Mouse (Mus musculus) MEL (cell line): ENCODE results near the gene Rbm33. TPM values are rescaled to one million over a fixed set of nuclear protein-coding genes. Genes with fewer than 3 reads are reported as not detected.

Source experiments
- DNase-seq: peaks from one replicate; pipeline ENCODE4 v3.0.0; 2011; ENCODE audit warnings: low read depth, low spot score
- H3K27ac ChIP-seq: 2 replicates; pipeline ENCODE4 v1.5.1; 2012; ENCODE audit warnings: low read depth, mild to moderate bottlenecking, control low read depth, low read length, moderate library complexity; ENCODE audit not compliant: control insufficient read depth
- H3K27me3 ChIP-seq, 2 experiments: fragments of 150-350 bp in 1 of 2; sonication (generic) in 1 of 2; 2 replicates each; pipeline ENCODE4 v1.6.1; 2012; ENCODE audit warnings: low read length in 2 of 2, mild to moderate bottlenecking in 2 of 2, improper control_type of control experiment in 1 of 2, moderate library complexity in 1 of 2; ENCODE audit not compliant: insufficient read depth in 2 of 2, control insufficient read depth in 1 of 2
- H3K36me3 ChIP-seq, 2 experiments: 2 replicates each; pipeline ENCODE4 v1.6.1; 2012 to 2014; ENCODE audit warnings: low read length in 2 of 2, improper control_type of control experiment in 1 of 2, inconsistent platforms in 1 of 2, mild to moderate bottlenecking in 1 of 2; ENCODE audit not compliant: insufficient read depth in 2 of 2, control insufficient read depth in 1 of 2
- H3K4me1 ChIP-seq, 2 experiments: fragments of 150-350 bp in 1 of 2; sonication (generic) in 1 of 2; 2 replicates each; pipeline ENCODE4 v1.6.1; 2012; ENCODE audit warnings: low read length in 2 of 2, improper control_type of control experiment in 1 of 2, mild to moderate bottlenecking in 1 of 2; ENCODE audit not compliant: insufficient read depth in 2 of 2, control insufficient read depth in 1 of 2
- H3K4me3 ChIP-seq, 2 experiments: fragments of 150-350 bp in 1 of 2; sonication (generic) in 1 of 2; 2 replicates each; pipeline ENCODE4 v1.5.1; 2012; ENCODE audit warnings: low read depth in 2 of 2, low read length in 2 of 2, mild to moderate bottlenecking in 2 of 2, moderate library complexity in 2 of 2, control low read depth in 1 of 2, improper control_type of control experiment in 1 of 2; ENCODE audit not compliant: control insufficient read depth in 1 of 2, insufficient read depth in 1 of 2
- H3K79me2 ChIP-seq: 2 replicates; pipeline ENCODE4 v1.6.1; 2012; ENCODE audit warnings: mild to moderate bottlenecking, low read length, moderate library complexity; ENCODE audit not compliant: control insufficient read depth, poor library complexity, insufficient read depth
- H3K9ac ChIP-seq: 2 replicates; pipeline ENCODE4 v1.6.1; 2012; ENCODE audit warnings: low read depth, mild to moderate bottlenecking, control low read depth, low read length, moderate library complexity; ENCODE audit not compliant: control insufficient read depth, poor library complexity, severe bottlenecking
- H3K9me3 ChIP-seq: fragments of 150-350 bp; sonication (generic); replicated peaks from 2 replicates; pipeline ENCODE4 v1.6.1; 2012; ENCODE audit warnings: mild to moderate bottlenecking, low read length, improper control_type of control experiment, moderate library complexity; ENCODE audit not compliant: insufficient read depth
- CHD2 ChIP-seq: IDR thresholded peaks from 2 replicates; pipeline ENCODE4 v1.6.1; 2011; ENCODE audit warnings: low read length, improper control_type of control experiment
- CTCF ChIP-seq, 3 experiments: IDR thresholded peaks in 2 of 3; conservative IDR thresholded peaks in 1 of 3; 2 replicates each; pipeline ENCODE4 v1.5.1; 2011 to 2012; ENCODE audit warnings: low read length in 3 of 3, low read depth in 2 of 3, mild to moderate bottlenecking in 2 of 3, improper control_type of control experiment in 1 of 3, inconsistent platforms in 1 of 3, mixed read lengths in 1 of 3, moderate library complexity in 1 of 3; ENCODE audit not compliant: control insufficient read depth in 1 of 3, insufficient read depth in 1 of 3, poor library complexity in 1 of 3, severe bottlenecking in 1 of 3
- ELF1 ChIP-seq: IDR thresholded peaks from 2 replicates; pipeline ENCODE4 v1.6.1; 2014; ENCODE audit warnings: low read depth, mild to moderate bottlenecking, inconsistent platforms, low read length, improper control_type of control experiment, moderate library complexity
- EP300 ChIP-seq, 2 experiments: IDR thresholded peaks; 2 replicates each; pipeline ENCODE4 v1.6.1; 2011; ENCODE audit warnings: improper control_type of control experiment in 2 of 2, low read length in 2 of 2, low read depth in 1 of 2, mild to moderate bottlenecking in 1 of 2
- GABPA ChIP-seq: IDR thresholded peaks from 2 replicates; pipeline ENCODE4 v1.6.1; 2012; ENCODE audit warnings: low read depth, mild to moderate bottlenecking, inconsistent platforms, low read length, improper control_type of control experiment, moderate library complexity
- GATA1 ChIP-seq: IDR thresholded peaks from 2 replicates; pipeline ENCODE4 v1.6.1; 2011; ENCODE audit warnings: low read depth, low read length, improper control_type of control experiment
- KAT2A ChIP-seq: conservative IDR thresholded peaks from 2 replicates; pipeline ENCODE4 v1.6.1; 2012; ENCODE audit warnings: low read depth, low read length, improper control_type of control experiment, inconsistent platforms
- MAFK ChIP-seq: IDR thresholded peaks from 2 replicates; pipeline ENCODE4 v1.6.1; 2011; ENCODE audit warnings: low read depth, mild to moderate bottlenecking, low read length, improper control_type of control experiment, borderline replicate concordance
- MAZ ChIP-seq: IDR thresholded peaks from 2 replicates; pipeline ENCODE4 v1.6.1; 2012; ENCODE audit warnings: low read depth, mild to moderate bottlenecking, inconsistent platforms, low read length, improper control_type of control experiment
- MYB ChIP-seq: IDR thresholded peaks from 2 replicates; pipeline ENCODE4 v1.6.1; 2011; ENCODE audit warnings: mild to moderate bottlenecking, low read depth, low read length, improper control_type of control experiment
- MYC ChIP-seq: IDR thresholded peaks from 2 replicates; pipeline ENCODE4 v1.6.1; 2011; ENCODE audit warnings: low read depth, mild to moderate bottlenecking, low read length, improper control_type of control experiment, moderate library complexity
- NRF1 ChIP-seq: IDR thresholded peaks from 2 replicates; pipeline ENCODE4 v1.6.1; 2014; ENCODE audit warnings: low read depth, mild to moderate bottlenecking, inconsistent platforms, low read length, improper control_type of control experiment, moderate library complexity; ENCODE audit not compliant: poor library complexity, insufficient read depth, severe bottlenecking
- RAD21 ChIP-seq: IDR thresholded peaks from 2 replicates; pipeline ENCODE4 v1.6.1; 2011; ENCODE audit warnings: mild to moderate bottlenecking, low read depth, low read length, improper control_type of control experiment
- RCOR1 ChIP-seq: IDR thresholded peaks from 2 replicates; pipeline ENCODE4 v1.6.1; 2012; ENCODE audit warnings: low read depth, mild to moderate bottlenecking, inconsistent platforms, low read length, improper control_type of control experiment
- SIN3A ChIP-seq: IDR thresholded peaks from 2 replicates; pipeline ENCODE4 v1.6.1; 2012; ENCODE audit warnings: low read length, improper control_type of control experiment, inconsistent platforms
- SMC3 ChIP-seq: IDR thresholded peaks from 2 replicates; pipeline ENCODE4 v1.6.1; 2011; ENCODE audit warnings: low read depth, low read length, improper control_type of control experiment
- TAL1 ChIP-seq: IDR thresholded peaks from 2 replicates; pipeline ENCODE4 v1.6.1; 2012; ENCODE audit warnings: mild to moderate bottlenecking, inconsistent platforms, low read length, moderate library complexity, mixed read lengths
- TBP ChIP-seq: IDR thresholded peaks from 2 replicates; pipeline ENCODE4 v1.8.0; 2011; ENCODE audit warnings: low read depth, low read length, improper control_type of control experiment
- TCF12 ChIP-seq: IDR thresholded peaks from 2 replicates; pipeline ENCODE4 v1.6.1; 2014; ENCODE audit warnings: low read depth, mild to moderate bottlenecking, inconsistent platforms, low read length, improper control_type of control experiment, moderate library complexity
- UBTF ChIP-seq: IDR thresholded peaks from 2 replicates; pipeline ENCODE4 v1.6.1; 2012; ENCODE audit warnings: low read depth, mild to moderate bottlenecking, inconsistent platforms, low read length, improper control_type of control experiment, moderate library complexity, borderline replicate concordance; ENCODE audit not compliant: insufficient read depth
- USF2 ChIP-seq, 2 experiments: IDR thresholded peaks; 2 replicates each; pipeline ENCODE4 v1.6.1; 2011 to 2012; ENCODE audit warnings: improper control_type of control experiment in 2 of 2, low read length in 2 of 2, borderline replicate concordance in 1 of 2, inconsistent platforms in 1 of 2, low read depth in 1 of 2, mild to moderate bottlenecking in 1 of 2; ENCODE audit not compliant: insufficient read depth in 1 of 2
- ZC3H11A ChIP-seq: IDR thresholded peaks from 2 replicates; pipeline ENCODE4 v1.6.1; 2012; ENCODE audit warnings: low read depth, mild to moderate bottlenecking, inconsistent platforms, low read length, improper control_type of control experiment
- ZKSCAN1 ChIP-seq: IDR thresholded peaks from 2 replicates; pipeline ENCODE4 v1.6.1; 2012; ENCODE audit warnings: low read depth, mild to moderate bottlenecking, inconsistent platforms, low read length, improper control_type of control experiment, moderate library complexity
- polyA plus RNA-seq, 2 experiments: library from polyadenylated mRNA; stranded (reverse) in 1 of 2; unstranded in 1 of 2; fragments of >175 nt in 1 of 2; fragments of >200 nt in 1 of 2; gene quantifications; 2 replicates each; pipeline versions ENCODE4 v1.2.1 to v1.2.4; 2012; ENCODE audit warnings: low replicate concordance in 2 of 2, low read depth in 1 of 2; ENCODE audit not compliant: insufficient read length in 2 of 2, insufficient read depth in 1 of 2, missing spikeins in 1 of 2
- total RNA-seq: library from RNA; depleted of rRNA; stranded (reverse); fragments of 300-350 nt; gene quantifications from 2 replicates; pipeline ENCODE4 v1.2.3, GENCODE M21; 2012

Rbm33 gene
- total and polyA plus RNA-seq, 3 experiments = 14.6 to 60.3 TPM; not detected in 1

DNA sequence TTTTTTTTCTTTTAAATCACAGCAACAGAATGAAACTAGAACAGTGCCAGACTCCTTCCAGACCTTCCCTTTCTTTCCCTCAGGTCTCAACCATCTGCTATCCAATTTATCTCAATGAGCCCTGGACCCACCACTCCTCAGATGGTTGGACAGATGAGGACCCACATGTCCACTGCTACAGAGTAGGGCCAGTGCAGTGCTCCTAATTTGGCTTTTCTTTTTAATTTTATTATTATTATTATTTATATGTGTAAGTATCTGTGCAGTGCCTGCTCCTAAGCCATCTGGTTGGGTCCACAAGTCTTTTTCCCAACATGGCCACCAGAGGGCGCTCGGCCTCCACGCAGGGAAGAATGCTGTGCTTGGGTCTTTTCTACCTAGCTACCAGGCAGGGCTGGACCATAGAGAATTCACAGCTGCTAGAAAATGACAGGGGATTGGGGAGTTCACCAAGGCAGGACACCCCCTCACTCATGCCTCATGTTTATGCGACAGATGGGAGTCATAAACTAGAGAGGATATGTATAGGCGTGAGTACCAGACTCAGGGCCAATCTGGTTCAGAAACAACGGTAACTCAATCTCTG, 134.2 kb downstream of the Rbm33 start:
- no peaks in the 10 kb centered on the region for H3K4me1 ChIP-seq
- H3K79me2 ChIP-seq = no peaks in the 10 kb centered on the region
- no peak overlapping the region for H3K9ac ChIP-seq
- H3K36me3 ChIP-seq = no peaks in the 10 kb centered on the region
- no peaks in the 10 kb centered on the region for H3K9me3 ChIP-seq
- peak; percentile 76 for DNase-seq
- TF ChIP-seq GABPA (no peak), CHD2 (no peak), RAD21 (peak; percentile 96), USF2 (IDR thresholded peaks at IDR 0.05; ENCODE audit: borderline replicate concordance in 1 of 2, insufficient read depth in 1 of 2, low read depth in 1 of 2, low read length in 2 of 2) (no peak), UBTF (no peak), KAT2A (no peak), NRF1 (no peak), SMC3 (peak; percentile 94), MYC (no peak), SIN3A (no peak), CTCF (IDR thresholded peaks at IDR 0.05 in 2 of 3, conservative IDR thresholded peaks at IDR 0.05 in 1 of 3; ENCODE audit: control insufficient read depth in 1 of 3, insufficient read depth in 1 of 3, low read depth in 2 of 3, low read length in 3 of 3, poor library complexity in 1 of 3, severe bottlenecking in 1 of 3) (peak; percentile 90 to 99 (median 94)), ELF1 (no peak), ZKSCAN1 (no peak), TAL1 (no peak), GATA1 (no peak), MAZ (no peak), RCOR1 (no peak), MYB (no peak), TCF12 (no peak), TBP (no peak), ZC3H11A (peak; percentile 87), MAFK (no peak), EP300 (IDR thresholded peaks at IDR 0.05; ENCODE audit: low read depth in 1 of 2, low read length in 2 of 2) (no peak)
- no peak overlapping the region for H3K27ac ChIP-seq
- no peaks in the 10 kb centered on the region for H3K27me3 ChIP-seq
- H3K4me3 ChIP-seq = no peak overlapping the region
